Mouse (Mus musculus) midbrain, embryonic 13.5 days (tissue): Measurements from ENCODE around the gene Adam15. TPM values are rescaled to one million over a fixed set of nuclear protein-coding genes. Genes with fewer than 3 reads are reported as not detected.

Experiments
- ATAC-seq: fragments of 200-750 bp; cut with Nextera tagmentation; 2 replicates; pipeline ENCODE4 v1.8.0; 2017; ENCODE audit warnings: mild to moderate bottlenecking, moderate TSS enrichment, moderate library complexity
- H3K27ac ChIP-seq: fragments of 300-500 bp; sonication (generic); 2 replicates; pipeline ENCODE4 v1.5.1; 2015; ENCODE audit warnings: inconsistent platforms, mild to moderate bottlenecking, moderate library complexity
- H3K27me3 ChIP-seq: fragments of 300-500 bp; sonication (generic); 2 replicates; pipeline ENCODE4 v1.6.1; 2015; ENCODE audit warnings: mild to moderate bottlenecking, inconsistent platforms
- H3K36me3 ChIP-seq: fragments of 300-500 bp; sonication (generic); 2 replicates; pipeline ENCODE4 v1.6.1; 2015; ENCODE audit warnings: mild to moderate bottlenecking, inconsistent platforms
- H3K4me1 ChIP-seq: fragments of 300-500 bp; sonication (generic); replicated peaks from 2 replicates; pipeline ENCODE4 v1.6.1; 2015; ENCODE audit warnings: inconsistent platforms
- H3K4me2 ChIP-seq: fragments of 300-500 bp; sonication (generic); replicated peaks from 2 replicates; pipeline ENCODE4 v1.6.1; 2015; ENCODE audit warnings: moderate library complexity, mild to moderate bottlenecking, inconsistent platforms
- H3K4me3 ChIP-seq: fragments of 300-500 bp; sonication (generic); replicated peaks from 2 replicates; pipeline ENCODE4 v1.5.1; 2015; ENCODE audit warnings: mild to moderate bottlenecking, inconsistent platforms
- H3K9ac ChIP-seq: fragments of 300-500 bp; sonication (generic); replicated peaks from 2 replicates; pipeline ENCODE4 v1.6.1; 2015; ENCODE audit warnings: mild to moderate bottlenecking, inconsistent platforms
- H3K9me3 ChIP-seq: fragments of 300-500 bp; sonication (generic); 2 replicates; pipeline ENCODE4 v1.6.1; 2016; ENCODE audit warnings: mild to moderate bottlenecking, inconsistent platforms
- WGBS: fragments of 180-500 bp; shearing (Covaris S2); methylation state at CpG from one replicate; pipeline ENCODE4 v1.1.7; 2015; 5-methylcytosine and 5-hydroxymethylcytosine counted together
- polyA plus RNA-seq: library from polyadenylated mRNA; unstranded; fragments of >200 nt; fragmentation: Nextera tagmentation; extraction: Ambion mirVana; gene quantifications from 2 replicates; pipeline ENCODE4 v1.2.1, GENCODE M21; 2015

Adam15 gene
- polyA plus RNA-seq, 1 experiment from 2014 or later = 34.2 TPM

- Histone ChIP-seq H3K27me3 (peaks cover 58% of the 10 kb centered on the region), H3K4me3 (0 out of 2 replicates have a peak overlapping the region, but pooled peaks have one; percentile 64), H3K9ac (no peak overlapping the region), H3K4me2 (no peak overlapping the region; the same call in 1 of the 2 replicates), H3K36me3 (peaks cover 11% of the 10 kb centered on the region), H3K27ac (no peak overlapping the region), H3K9me3 (no peaks in the 10 kb centered on the region), H3K4me1 (peaks cover 82% of the 10 kb centered on the region)
- WGBS = 71% methylated on average over 8 of the region's 8 CpGs
- ATAC-seq = no peak
Measured at GRCm38 (mm10) chr3:89318316-89318715, 31.5 kb downstream of the Adam15 start.

DNA sequence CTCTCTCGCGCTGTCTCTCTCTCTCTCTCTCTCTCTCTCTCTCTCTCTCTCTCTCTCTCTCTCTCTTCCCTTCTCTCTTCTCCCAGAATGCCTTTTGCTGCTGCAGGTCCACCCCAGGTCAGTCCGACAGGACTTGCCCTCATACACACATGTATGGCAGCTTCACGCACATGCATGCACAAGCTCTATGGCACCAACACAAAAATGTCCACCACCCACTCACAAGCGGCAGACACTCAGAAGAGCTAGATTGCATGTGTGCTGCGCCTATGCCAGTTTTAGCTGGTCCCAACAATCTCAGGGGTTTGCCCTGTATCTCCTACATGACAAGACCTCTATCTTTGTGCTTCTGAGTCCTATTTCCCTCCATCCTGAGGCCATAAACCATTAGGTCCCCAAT lies 32.5 kb downstream of the Adam15 start:
- H3K4me3 ChIP-seq = no peak overlapping the region
- WGBS = 63% methylated on average over 6 of the region's 6 CpGs
- ATAC-seq = no peak
- H3K27ac ChIP-seq = peak overlapping the region; percentile 44; the same call in 1 of the 2 replicates
- peak overlapping the region; percentile 19; the same call in 1 of the 2 replicates for H3K9ac ChIP-seq
- peaks cover 16% of the 10 kb centered on the region for H3K36me3 ChIP-seq
- H3K4me1 ChIP-seq = peaks cover 75% of the 10 kb centered on the region
- peak overlapping the region; percentile 60 for H3K4me2 ChIP-seq
- no peaks in the 10 kb centered on the region for H3K9me3 ChIP-seq
- H3K27me3 ChIP-seq = peaks cover 56% of the 10 kb centered on the region

DNA sequence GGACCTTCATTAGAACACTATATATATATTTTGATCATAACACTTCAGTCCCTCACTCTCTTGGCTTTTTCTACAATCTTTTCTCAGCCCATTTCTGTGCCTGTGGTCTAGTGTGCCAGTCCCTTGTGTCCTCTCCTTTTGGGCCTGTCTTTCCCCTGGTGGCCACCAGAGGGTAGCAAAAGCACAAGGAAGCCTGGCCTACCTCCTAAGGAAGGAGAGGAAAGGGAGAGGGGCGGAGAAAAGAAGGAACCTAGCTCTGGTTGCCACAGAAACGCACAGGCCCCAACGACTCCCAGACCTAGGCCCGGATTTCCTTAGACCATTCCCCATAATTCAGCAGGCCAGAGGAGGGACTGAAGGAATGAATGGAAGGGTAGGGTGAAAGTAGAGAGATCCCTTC lies 33.0 kb downstream of the Adam15 start:
- 0% methylated on average over 4 of the region's 4 CpGs for WGBS
- Histone ChIP-seq H3K27me3 (peaks cover 56% of the 10 kb centered on the region), H3K27ac (peak overlapping the region; percentile 44; the same call in 1 of the 2 replicates), H3K9ac (0 out of 2 replicates have a peak overlapping the region, but pooled peaks have one; percentile 19), H3K4me2 (peak overlapping the region; percentile 60), H3K36me3 (peaks cover 16% of the 10 kb centered on the region), H3K4me1 (peaks cover 71% of the 10 kb centered on the region), H3K4me3 (peak overlapping the region; percentile 12), H3K9me3 (no peaks in the 10 kb centered on the region)
- ATAC-seq = peak; percentile 51

DNA sequence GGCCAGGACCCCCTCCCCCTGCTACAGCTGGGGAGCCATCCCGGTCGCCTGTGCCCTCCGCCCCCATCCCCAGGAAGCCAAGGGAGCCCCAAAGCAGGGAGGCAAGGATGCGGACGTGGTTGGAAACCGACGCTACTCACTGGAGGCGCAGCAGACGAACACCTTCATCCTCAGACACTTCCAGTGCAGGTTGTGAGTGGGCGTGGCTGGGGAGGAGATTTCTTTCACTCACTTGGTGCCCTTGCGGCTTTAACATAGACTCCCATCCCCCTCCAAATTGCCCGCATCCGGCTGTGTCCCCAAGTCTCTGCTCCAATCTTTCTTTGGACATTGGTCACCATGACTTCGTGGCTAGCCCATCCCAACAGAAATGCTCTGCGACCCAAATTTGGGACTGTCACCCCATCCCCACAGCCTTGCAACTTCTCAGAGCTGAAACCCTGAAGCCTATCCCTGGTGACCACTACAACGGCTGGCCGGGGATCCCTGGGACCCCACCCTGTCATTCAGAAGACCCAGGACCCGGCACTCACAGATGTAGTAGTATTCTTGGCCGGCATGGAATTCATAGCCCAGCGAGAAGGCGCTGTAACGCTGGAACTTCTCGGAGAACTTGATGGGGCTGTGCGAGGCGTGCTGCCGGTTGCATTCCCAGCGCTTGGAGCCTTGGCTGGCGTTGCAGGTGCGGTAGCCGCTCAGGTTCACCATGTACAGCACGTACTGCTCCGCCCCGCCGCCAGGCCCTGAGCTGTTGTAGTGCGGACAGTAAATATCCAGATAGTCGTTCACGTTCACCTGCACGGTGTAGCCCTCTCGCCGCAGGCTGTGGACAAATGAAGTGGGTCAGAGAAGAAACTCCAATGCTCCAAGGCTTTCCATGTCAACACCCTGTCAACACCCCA lies 33.6 kb downstream of the Adam15 start:
- H3K4me1 ChIP-seq = peaks cover 65% of the 10 kb centered on the region
- 8% methylated on average over 40 of the region's 40 CpGs for WGBS
- no peak for ATAC-seq
- H3K36me3 ChIP-seq = peaks cover 16% of the 10 kb centered on the region
- peaks cover 50% of the 10 kb centered on the region for H3K27me3 ChIP-seq
- peak overlapping the region; percentile 28 for H3K4me3 ChIP-seq
- no peak overlapping the region; the same call in 1 of the 2 replicates for H3K27ac ChIP-seq
- peak overlapping the region; percentile 60 for H3K4me2 ChIP-seq
- 0 out of 2 replicates have a peak, but pooled peaks cover 3% of the 10 kb centered on the region for H3K9me3 ChIP-seq
- H3K9ac ChIP-seq = peak overlapping the region; percentile 54; the same call in 1 of the 2 replicates

GRCm38 (mm10) chr3:89315195-89315929 lies 34.4 kb downstream of the Adam15 start:
- Histone ChIP-seq H3K4me2 (peak overlapping the region; percentile 60), H3K9ac (peak overlapping the region; percentile 53), H3K9me3 (0 out of 2 replicates have a peak, but pooled peaks cover 3% of the 10 kb centered on the region), H3K27me3 (peaks cover 42% of the 10 kb centered on the region), H3K4me3 (peak overlapping the region; percentile 28), H3K4me1 (peaks cover 56% of the 10 kb centered on the region), H3K36me3 (peaks cover 16% of the 10 kb centered on the region), H3K27ac (no peak overlapping the region)
- peak; percentile 34; the same call in 1 of the 2 replicates for ATAC-seq
- 6% methylated on average over 26 of the region's 26 CpGs for WGBS

- peak overlapping the region; percentile 60; the same call in 1 of the 2 replicates for H3K4me2 ChIP-seq
- WGBS = 50% methylated on average over 2 of the region's 2 CpGs
Measured at GRCm38 (mm10) chr3:89314791-89315190, 35.0 kb downstream of the Adam15 start.

DNA sequence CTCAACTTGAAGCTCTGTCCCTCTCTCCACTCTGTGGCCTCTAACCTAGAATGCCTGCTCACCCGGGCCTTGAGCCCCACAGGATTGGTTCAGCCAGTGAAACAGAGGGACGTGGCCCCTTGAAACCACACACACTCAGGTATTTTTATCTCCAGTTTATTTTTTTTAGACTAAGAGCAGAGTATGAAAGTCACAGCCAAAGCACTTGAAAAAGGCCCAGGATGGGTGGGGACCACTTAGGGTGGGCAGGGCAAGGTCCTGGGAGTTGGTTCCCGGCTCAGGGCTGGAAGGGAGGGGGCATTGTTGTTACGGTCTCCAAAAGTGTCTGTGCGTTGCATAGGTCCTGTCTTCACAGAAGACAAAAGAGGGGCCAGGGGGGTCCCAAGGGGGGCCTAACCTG lies 35.5 kb downstream of the Adam15 start:
- no peak overlapping the region for H3K4me2 ChIP-seq
- H3K4me3 ChIP-seq = no peak overlapping the region
- no peak for ATAC-seq
- H3K9ac ChIP-seq = no peak overlapping the region
- H3K9me3 ChIP-seq = 0 out of 2 replicates have a peak, but pooled peaks cover 3% of the 10 kb centered on the region
- peaks cover 46% of the 10 kb centered on the region for H3K4me1 ChIP-seq
- H3K36me3 ChIP-seq = peaks cover 16% of the 10 kb centered on the region
- 65% methylated on average over 5 of the region's 5 CpGs for WGBS
- peaks cover 32% of the 10 kb centered on the region for H3K27me3 ChIP-seq
- no peak overlapping the region for H3K27ac ChIP-seq

More at GRCm38 (mm10) chr3:89314791-89315190, 35.0 kb downstream of the Adam15 start:
- Histone ChIP-seq H3K36me3 (peaks cover 16% of the 10 kb centered on the region), H3K9me3 (0 out of 2 replicates have a peak, but pooled peaks cover 3% of the 10 kb centered on the region), H3K4me1 (peaks cover 51% of the 10 kb centered on the region), H3K4me3 (no peak overlapping the region), H3K9ac (no peak overlapping the region), H3K27me3 (peaks cover 36% of the 10 kb centered on the region), H3K27ac (no peak overlapping the region)
- no peak for ATAC-seq

DNA sequence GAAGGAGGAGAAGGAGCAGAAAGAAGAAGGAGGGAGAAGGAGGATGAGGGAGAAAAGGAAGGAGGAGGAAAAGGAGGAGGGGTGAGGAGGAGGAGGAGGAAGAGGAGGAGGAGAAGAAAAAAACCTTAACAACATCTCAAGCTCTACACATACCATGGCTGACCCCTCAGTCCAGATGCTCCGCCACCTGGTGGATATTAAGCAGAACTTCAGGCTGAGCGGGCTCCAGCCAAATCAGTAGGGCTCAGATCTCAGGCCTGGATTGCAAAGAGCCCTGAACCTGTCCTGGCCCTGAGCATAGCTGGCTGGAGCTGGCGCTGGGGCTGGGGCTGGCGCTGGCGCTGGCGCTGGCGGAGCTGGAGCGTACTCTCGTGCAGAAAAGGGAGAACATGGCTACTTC lies 41.7 kb downstream of the Adam15 start:
- no peaks in the 10 kb centered on the region for H3K4me1 ChIP-seq
- H3K36me3 ChIP-seq = 0 out of 2 replicates have a peak, but pooled peaks cover 3% of the 10 kb centered on the region
- H3K4me2 ChIP-seq = no peak overlapping the region
- no peak overlapping the region for H3K9ac ChIP-seq
- 0 out of 2 replicates have a peak, but pooled peaks cover 3% of the 10 kb centered on the region for H3K9me3 ChIP-seq
- H3K4me3 ChIP-seq = no peak overlapping the region
- H3K27me3 ChIP-seq = no peaks in the 10 kb centered on the region
- ATAC-seq = peak; percentile 89
- no peak overlapping the region for H3K27ac ChIP-seq
- 4% methylated on average over 9 of the region's 9 CpGs for WGBS

DNA sequence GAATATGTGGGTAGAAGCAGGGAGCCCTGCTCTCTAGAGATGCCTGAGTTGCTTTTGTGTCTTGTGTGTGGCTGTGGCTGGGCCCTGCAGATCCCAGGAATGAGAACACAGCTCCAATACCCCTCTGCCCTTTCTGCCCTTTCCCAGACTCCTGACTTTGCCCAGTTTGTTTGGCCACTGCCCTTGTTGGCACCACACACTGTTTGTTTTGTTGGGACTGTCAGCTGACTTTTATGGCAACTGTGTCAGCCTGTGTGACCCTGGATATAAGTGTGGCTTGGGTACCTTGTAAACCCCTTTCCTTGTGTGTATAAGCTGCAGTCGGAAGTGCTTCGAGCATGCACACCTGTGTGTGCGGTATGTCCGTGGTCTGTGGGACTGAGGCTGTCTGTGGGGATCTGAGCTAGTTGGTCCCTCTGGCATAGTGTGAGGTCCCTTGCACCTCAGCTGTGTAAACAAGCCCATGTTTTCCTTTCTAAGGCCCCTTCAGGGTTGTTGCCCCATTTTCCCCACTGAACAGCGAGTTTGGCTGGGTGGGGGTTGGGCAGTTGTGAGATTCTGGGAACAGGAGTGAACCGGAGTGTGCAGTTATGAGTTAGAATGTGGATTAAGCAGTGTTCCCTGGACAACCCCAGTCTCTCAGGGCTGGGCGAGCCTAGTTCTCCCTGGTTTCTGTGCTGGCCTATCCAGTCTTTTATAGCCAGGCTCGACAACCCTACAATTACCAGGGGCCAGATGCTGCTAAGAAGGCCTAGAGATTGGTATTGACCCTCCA lies 44.1 kb downstream of the Adam15 start:
- H3K4me1 ChIP-seq = no peaks in the 10 kb centered on the region
- WGBS = 79% methylated on average over 8 of the region's 8 CpGs
- no peak overlapping the region for H3K27ac ChIP-seq
- H3K9me3 ChIP-seq = no peaks in the 10 kb centered on the region
- no peak overlapping the region for H3K4me2 ChIP-seq
- H3K27me3 ChIP-seq = peaks cover 4% of the 10 kb centered on the region; the same call in 1 of the 2 replicates
- ATAC-seq = no peak
- H3K36me3 ChIP-seq = no peaks in the 10 kb centered on the region
- 0 out of 2 replicates have a peak overlapping the region, but pooled peaks have one; percentile 10 for H3K9ac ChIP-seq
- H3K4me3 ChIP-seq = no peak overlapping the region

DNA sequence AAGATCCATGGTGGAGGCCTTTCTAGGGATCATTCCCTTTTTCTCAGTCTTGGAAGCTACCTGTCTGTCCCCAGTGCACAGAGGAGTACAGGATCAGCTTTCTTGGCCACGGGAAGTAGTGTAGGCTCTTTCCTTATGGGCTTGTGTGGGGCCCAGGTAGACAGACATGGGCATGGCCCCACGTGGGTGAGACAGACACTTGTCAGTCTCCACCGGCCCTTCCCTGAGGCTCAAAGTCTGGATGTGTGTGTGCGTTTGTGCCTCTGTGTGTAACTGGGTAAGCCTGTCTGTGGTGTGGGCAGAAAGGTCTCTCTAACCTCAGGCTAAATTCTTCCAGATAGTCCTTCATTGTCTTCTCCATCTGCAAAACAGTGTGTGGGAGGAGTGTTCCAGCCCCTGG lies 44.7 kb downstream of the Adam15 start:
- 73% methylated on average over 4 of the region's 4 CpGs for WGBS
- H3K27me3 ChIP-seq = peaks cover 8% of the 10 kb centered on the region; the same call in 1 of the 2 replicates
- no peaks in the 10 kb centered on the region for H3K9me3 ChIP-seq
- H3K4me3 ChIP-seq = no peak overlapping the region
- 0 out of 2 replicates have a peak overlapping the region, but pooled peaks have one; percentile 10 for H3K9ac ChIP-seq
- no peak for ATAC-seq
- no peaks in the 10 kb centered on the region for H3K36me3 ChIP-seq
- H3K4me1 ChIP-seq = no peaks in the 10 kb centered on the region
- no peak overlapping the region for H3K4me2 ChIP-seq
- no peak overlapping the region for H3K27ac ChIP-seq

DNA sequence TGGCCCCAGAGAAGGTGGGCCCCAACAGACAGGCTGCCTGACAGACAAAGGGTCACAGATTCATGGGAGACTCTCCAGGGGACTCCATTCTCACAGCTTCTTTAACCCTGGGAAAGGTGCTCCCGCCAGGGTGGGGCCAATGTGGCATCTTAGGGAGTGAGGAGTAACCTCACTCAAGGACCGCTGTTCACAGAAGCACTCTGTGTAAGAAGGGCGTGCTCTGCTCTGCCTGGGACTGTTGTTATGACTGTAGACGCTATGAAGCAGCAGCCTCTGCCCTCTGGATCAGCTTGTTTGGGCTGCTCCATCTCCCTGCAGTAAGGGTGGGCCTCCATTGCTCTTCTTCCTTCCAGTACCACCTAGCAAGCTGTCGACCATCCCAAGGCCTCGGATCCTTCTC lies 45.4 kb downstream of the Adam15 start:
- no peaks in the 10 kb centered on the region; the same call in 1 of the 2 replicates for H3K4me1 ChIP-seq
- no peak for ATAC-seq
- H3K9me3 ChIP-seq = no peaks in the 10 kb centered on the region
- no peak overlapping the region for H3K9ac ChIP-seq
- 65% methylated on average over 6 of the region's 6 CpGs for WGBS
- H3K4me2 ChIP-seq = no peak overlapping the region
- peaks cover 13% of the 10 kb centered on the region; the same call in 1 of the 2 replicates for H3K27me3 ChIP-seq
- no peak overlapping the region for H3K27ac ChIP-seq
- H3K4me3 ChIP-seq = no peak overlapping the region
- H3K36me3 ChIP-seq = no peaks in the 10 kb centered on the region
